11 mouse cellular contexts compared by ENCODE assay signal in genomic region chr16:17892606-17893005, GRCm38 (mm10). TPM values are rescaled to one million over a fixed set of nuclear protein-coding genes. Genes with fewer than 3 reads are reported as not detected.
DNase-seq lines count a peak whose midpoint lies in the region; ATAC-seq and TF ChIP-seq lines count a peak whose summit lies in the region.
"Had no signal": no experiment of that assay in that cellular context is flagged by ENCODE, and none has a peak within 500 bp of the region (broad histone marks: within the 10 kb centered on the region; RNA-seq: fewer than 3 reads in every experiment).

No protein-coding gene starts in this region.

- H3K9ac ChIP-seq in neural tube, embryonic 13.5 days: no peak overlapping the region
- no peak overlapping the region for H3K9ac ChIP-seq in stomach, postnatal 0 days (ENCODE audit: low read length)

- H3K4me1 ChIP-seq in neural tube, embryonic 13.5 days (replicated peaks): peaks cover 25% of the 10 kb centered on the region
- H3K4me1 ChIP-seq in stomach, postnatal 0 days (replicated peaks; ENCODE audit: control insufficient read depth, insufficient read depth): peaks cover 6% of the 10 kb centered on the region; the same call in 1 of the 2 replicates

- DNase-seq in heart, adult 11 months: peak; percentile 92
- no peak for DNase-seq in heart, postnatal 25 days (ENCODE audit: low spot score)
- no peak for DNase-seq in neural tube, embryonic 10.5 days (ENCODE audit: extremely low spot score, low spot score)
- DNase-seq in kidney, postnatal 14 days: peak; percentile 86
- DNase-seq in stomach, postnatal 0 days (ENCODE audit: low spot score): peak; percentile 36
- no peak for DNase-seq in thymus, postnatal 0 days (ENCODE audit: low spot score)
- DNase-seq in retina, postnatal 1 day: no peak

- no peaks in the 10 kb centered on the region for H3K36me3 ChIP-seq in neural tube, embryonic 13.5 days
- H3K36me3 ChIP-seq in stomach, postnatal 0 days (ENCODE audit: control insufficient read depth, insufficient read depth, low read length): no peaks in the 10 kb centered on the region
- H3K36me3 ChIP-seq: neural tube, embryonic 12.5 days had no signal

- TF ChIP-seq CTCF in stomach, postnatal 0 days (IDR thresholded peaks at IDR 0.05; ENCODE audit: low read depth): no peak

- TF ChIP-seq EP300 in stomach, postnatal 0 days (optimal IDR thresholded peaks at IDR 0.05): no peak

- intact Hi-C loops in heart, postnatal 25 days (cut with DNase I): loop anchor here (10.0 kb wide), 1 partner anchor 732 kb away; the partner anchor contains the start of genes Gm49601, Gp1bb and Sept5

- H3K4me3 ChIP-seq in neural tube, embryonic 13.5 days: no peak overlapping the region
- no peak overlapping the region for H3K4me3 ChIP-seq in stomach, postnatal 0 days (ENCODE audit: low read depth, low read length)

- H3K9me3 ChIP-seq in neural tube, embryonic 13.5 days: no peaks in the 10 kb centered on the region
- H3K9me3 ChIP-seq in stomach, postnatal 0 days (ENCODE audit: control insufficient read depth, low read length): no peaks in the 10 kb centered on the region
- H3K9me3 ChIP-seq: neural tube, embryonic 12.5 days had no signal

- 72% methylated on average over 3 of the region's 3 CpGs for WGBS in neural tube, embryonic 13.5 days
- WGBS in stomach, postnatal 0 days: 36% methylated on average over 3 of the region's 3 CpGs

- no peak for ATAC-seq in neural tube, embryonic 13.5 days (ENCODE audit: low read depth)
- ATAC-seq in stomach, postnatal 0 days (ENCODE audit: low FRiP score, low TSS enrichment): no peak

- no peak overlapping the region for H3K27ac ChIP-seq in neural tube, embryonic 13.5 days (replicated peaks)
- H3K27ac ChIP-seq in stomach, postnatal 0 days (replicated peaks): no peak overlapping the region; the same call in 1 of the 2 replicates
- H3K27ac ChIP-seq: neural tube, embryonic 12.5 days had no signal

- H3K4me2 ChIP-seq in neural tube, embryonic 13.5 days: 0 out of 2 replicates have a peak overlapping the region, but pooled peaks have one; percentile 86
- H3K4me2 ChIP-seq in stomach, postnatal 0 days (replicated peaks; ENCODE audit: low read depth): no peak overlapping the region

- no peaks in the 10 kb centered on the region for H3K27me3 ChIP-seq in neural tube, embryonic 13.5 days
- no peaks in the 10 kb centered on the region for H3K27me3 ChIP-seq in stomach, postnatal 0 days (ENCODE audit: control insufficient read depth, insufficient read depth, low read length)
- H3K27me3 ChIP-seq: neural tube, embryonic 12.5 days had no signal

RNA-seq across cellular contexts. Expression of gene Gm20518, which starts 1.1 kb away (rescaled TPM):
- under 1 TPM; 0.17 to 0.68 TPM for total RNA-seq in heart, postnatal 25 days (2021)
- 0.47 and 0.49 TPM in 2 replicates for polyA plus RNA-seq in neural tube, embryonic 13.5 days (2015; fragmentation: Nextera tagmentation; extraction: Ambion mirVana)
- 0.07 TPM in 1 of 2 replicates, not detected in the other for polyA plus RNA-seq in stomach, postnatal 0 days (2015; fragmentation: Nextera tagmentation; extraction: Ambion mirVana)
- polyA plus RNA-seq in thymus, postnatal 0 days (2015; fragmentation: Nextera tagmentation; extraction: Ambion mirVana): 0.20 TPM in 1 of 2 replicates, not detected in the other

RNA-seq across cellular contexts. Expression of gene Tssk1, which starts 1.4 kb away (rescaled TPM):
- total RNA-seq in heart, postnatal 25 days (2021): under 1 TPM; 0.05 to 0.11 TPM
- 0.07 and 0.10 TPM in 2 replicates for polyA plus RNA-seq in neural tube, embryonic 13.5 days (2015; fragmentation: Nextera tagmentation; extraction: Ambion mirVana)
- 0.06 and 0.11 TPM in 2 replicates for polyA plus RNA-seq in stomach, postnatal 0 days (2015; fragmentation: Nextera tagmentation; extraction: Ambion mirVana)
- 0.05 TPM in 1 of 2 replicates, not detected in the other for polyA plus RNA-seq in thymus, postnatal 0 days (2015; fragmentation: Nextera tagmentation; extraction: Ambion mirVana)
- polyA plus RNA-seq: CD4-positive, CD25-positive, alpha-beta regulatory T cell, adult 4 months; liver, embryonic 16.5 days had no signal

RNA-seq across cellular contexts. Expression of gene Dgcr2, which starts 5.8 kb away (rescaled TPM):
- 10 to 100 TPM; 46.5 to 49.5 TPM for total RNA-seq in heart, postnatal 25 days (2021)
- polyA plus RNA-seq in neural tube, embryonic 13.5 days (2015; fragmentation: Nextera tagmentation; extraction: Ambion mirVana): 86.3 and 89.6 TPM in 2 replicates
- 38.8 and 40.7 TPM in 2 replicates for polyA plus RNA-seq in stomach, postnatal 0 days (2015; fragmentation: Nextera tagmentation; extraction: Ambion mirVana)
- 42.5 and 43.7 TPM in 2 replicates for polyA plus RNA-seq in thymus, postnatal 0 days (2015; fragmentation: Nextera tagmentation; extraction: Ambion mirVana)

RNA-seq across cellular contexts. Expression of gene Tssk2, which starts 5.8 kb away (rescaled TPM):
- not detected for total RNA-seq in heart, postnatal 25 days (2021)
- polyA plus RNA-seq in neural tube, embryonic 13.5 days (2015; fragmentation: Nextera tagmentation; extraction: Ambion mirVana): not detected in 2 replicates
- polyA plus RNA-seq in stomach, postnatal 0 days (2015; fragmentation: Nextera tagmentation; extraction: Ambion mirVana): 0.07 TPM in 1 of 2 replicates, not detected in the other
- not detected in 2 replicates for polyA plus RNA-seq in thymus, postnatal 0 days (2015; fragmentation: Nextera tagmentation; extraction: Ambion mirVana)
- polyA plus RNA-seq: CD4-positive, CD25-positive, alpha-beta regulatory T cell, adult 4 months; liver, embryonic 16.5 days; neural tube, embryonic 12.5 days had no signal

RNA-seq across cellular contexts. Expression of gene Ess2, which starts 18.5 kb away (rescaled TPM):
- total RNA-seq in heart, postnatal 25 days (2021): 1 to 10 TPM; 8.7 to 9.3 TPM
- polyA plus RNA-seq in neural tube, embryonic 13.5 days (2015; fragmentation: Nextera tagmentation; extraction: Ambion mirVana): 43.9 and 48.2 TPM in 2 replicates
- polyA plus RNA-seq in stomach, postnatal 0 days (2015; fragmentation: Nextera tagmentation; extraction: Ambion mirVana): 15.6 and 17.0 TPM in 2 replicates
- polyA plus RNA-seq in thymus, postnatal 0 days (2015; fragmentation: Nextera tagmentation; extraction: Ambion mirVana): 32.7 and 38.8 TPM in 2 replicates

Comparison
In these comparisons a context has a peak if more than half of its experiments do, and no peak if none do; other contexts are left out.
1. DNase-seq: peak in heart, adult 11 months (single experiment), kidney, postnatal 14 days (single experiment) and stomach, postnatal 0 days (single experiment); none in heart, postnatal 25 days (single experiment), neural tube, embryonic 10.5 days (single experiment), thymus, postnatal 0 days (single experiment) and retina, postnatal 1 day (single experiment).